ENCODE assay signal across 8 mouse cellular contexts in genomic region chr2:27676106-27676477, GRCm38 (mm10). TPM values are rescaled to one million over a fixed set of nuclear protein-coding genes. Genes with fewer than 3 reads are reported as not detected.
A peak's percentile ranks its signal among the peaks of the same experiment; 100 is the strongest.
DNase-seq lines count a peak whose midpoint lies in the region; ATAC-seq and TF ChIP-seq lines count a peak whose summit lies in the region.

Gene Rxra (plus strand): TSS chr2:27676440.

- no peak for TF ChIP-seq CTCF in liver, postnatal 0 days (IDR thresholded peaks at IDR 0.05; ENCODE audit: low read depth)

- ATAC-seq in kidney, embryonic 14.5 days (ENCODE audit: low FRiP score, low TSS enrichment): peak; percentile 24
- ATAC-seq in liver, postnatal 0 days: peak; percentile 11; the same call in 1 of the 2 replicates
- no peak for ATAC-seq in neural tube, embryonic 15.5 days (ENCODE audit: low FRiP score)

- H3K9ac ChIP-seq in kidney, embryonic 14.5 days (ENCODE audit: low read depth, low read length): peak within 1 kb of the TSS; percentile 93
- H3K9ac ChIP-seq in liver, postnatal 0 days (replicated peaks): peak within 1 kb of the TSS; percentile 89
- peak within 1 kb of the TSS; percentile 79 for H3K9ac ChIP-seq in neural tube, embryonic 15.5 days (replicated peaks)

- WGBS in kidney, embryonic 14.5 days: 2% methylated on average over 16 of the region's 16 CpGs
- 16% methylated on average over 16 of the region's 16 CpGs for WGBS in liver, postnatal 0 days (ENCODE audit: insufficient replicate concordance)
- 5% methylated on average over 16 of the region's 16 CpGs for WGBS in neural tube, embryonic 15.5 days

- peak within 1 kb of the TSS; percentile 92 for H3K27ac ChIP-seq in kidney, embryonic 14.5 days (ENCODE audit: low read depth, low read length)
- H3K27ac ChIP-seq in liver, postnatal 0 days (ENCODE audit: low read depth): peak within 1 kb of the TSS; percentile 99
- H3K27ac ChIP-seq in neural tube, embryonic 15.5 days (replicated peaks): peak within 1 kb of the TSS; percentile 85

- no peaks in the 10 kb centered on the region for H3K36me3 ChIP-seq in kidney, embryonic 14.5 days (ENCODE audit: control insufficient read depth, insufficient read depth, low read length)
- no peaks in the 10 kb centered on the region for H3K36me3 ChIP-seq in liver, postnatal 0 days (replicated peaks; ENCODE audit: insufficient read depth, low read length)
- no peaks in the 10 kb centered on the region for H3K36me3 ChIP-seq in neural tube, embryonic 15.5 days

- no peak for DNase-seq in left cerebral cortex, adult 8-10 months (ENCODE audit: low spot score in 2 of 2)
- no peak for DNase-seq in left cerebral cortex, postnatal 4 days
- peak; percentile 71 for DNase-seq in embryo, embryonic 11 days
- peak; percentile 69 for DNase-seq in heart, adult 8-10 months (ENCODE audit: low spot score)
- peak; percentile 65 for DNase-seq in liver, postnatal 0 days
- DNase-seq in spleen, adult 12 weeks (ENCODE audit: low spot score): no peak

- H3K4me2 ChIP-seq in kidney, embryonic 14.5 days (replicated peaks; ENCODE audit: low read depth, low read length): peak within 1 kb of the TSS; percentile 60
- H3K4me2 ChIP-seq in liver, postnatal 0 days (ENCODE audit: low read depth, low read length): peak within 1 kb of the TSS; percentile 80
- peak within 1 kb of the TSS; percentile 96 for H3K4me2 ChIP-seq in neural tube, embryonic 15.5 days

- H3K4me1 ChIP-seq in kidney, embryonic 14.5 days (ENCODE audit: control insufficient read depth, insufficient read depth, low read length): peaks cover 40% of the 10 kb centered on the region
- H3K4me1 ChIP-seq in liver, postnatal 0 days (ENCODE audit: insufficient read depth): peaks cover 39% of the 10 kb centered on the region
- peaks cover 63% of the 10 kb centered on the region for H3K4me1 ChIP-seq in neural tube, embryonic 15.5 days

- peaks cover 5% of the 10 kb centered on the region; the same call in 1 of the 2 replicates for H3K27me3 ChIP-seq in kidney, embryonic 14.5 days (ENCODE audit: control insufficient read depth, insufficient read depth, low read length)
- no peaks in the 10 kb centered on the region for H3K27me3 ChIP-seq in liver, postnatal 0 days (ENCODE audit: insufficient read depth, low read length)
- no peaks in the 10 kb centered on the region for H3K27me3 ChIP-seq in neural tube, embryonic 15.5 days (replicated peaks)

- TF ChIP-seq EP300 in liver, postnatal 0 days (IDR thresholded peaks at IDR 0.05; ENCODE audit: low read depth): 0 out of 2 replicates have a peak, but pooled peaks have one; percentile 23

- H3K4me3 ChIP-seq in kidney, embryonic 14.5 days (ENCODE audit: low read length): peak within 1 kb of the TSS; percentile 74
- peak within 1 kb of the TSS; percentile 91 for H3K4me3 ChIP-seq in liver, postnatal 0 days (ENCODE audit: low read depth, low read length)
- H3K4me3 ChIP-seq in neural tube, embryonic 15.5 days (replicated peaks): peak within 1 kb of the TSS; percentile 73

- intact Hi-C loops in left cerebral cortex, postnatal 4 days (cut with DNase I): loop anchor here (5.0 kb wide), 1 partner anchor 104 kb away; no protein-coding TSS in a partner anchor

- no peaks in the 10 kb centered on the region for H3K9me3 ChIP-seq in kidney, embryonic 14.5 days (ENCODE audit: control insufficient read depth, low read length)
- no peaks in the 10 kb centered on the region for H3K9me3 ChIP-seq in liver, postnatal 0 days (ENCODE audit: low read length)
- no peaks in the 10 kb centered on the region for H3K9me3 ChIP-seq in neural tube, embryonic 15.5 days (replicated peaks)

RNA-seq across cellular contexts. Expression of gene Rxra, which starts in this region (rescaled TPM):
- total RNA-seq in left cerebral cortex, adult 8-10 months (2022): 10 to 100 TPM; 23.5 to 28.6 (median 26.1) TPM
- 10 to 100 TPM in 1 of 2 experiments, 1 to 10 TPM in 1; 8.8 to 12.8 TPM for total RNA-seq in left cerebral cortex, postnatal 4 days (2021)
- total RNA-seq in heart, adult 8-10 months (2022): 10 to 100 TPM; 50.5 to 61.2 (median 56.9) TPM
- 5.9 and 6.2 TPM in 2 replicates for polyA plus RNA-seq in kidney, embryonic 14.5 days (2014; fragmentation: Nextera tagmentation; extraction: Ambion mirVana)
- polyA plus RNA-seq in liver, postnatal 0 days (2015; fragmentation: Nextera tagmentation; extraction: Ambion mirVana): 13.3 and 13.9 TPM in 2 replicates
- polyA plus RNA-seq in neural tube, embryonic 15.5 days (2015; fragmentation: Nextera tagmentation; extraction: Ambion mirVana): 3.6 and 5.1 TPM in 2 replicates

Comparison
In these comparisons a context has a peak if more than half of its experiments do, and no peak if none do; other contexts are left out.
1. DNase-seq: peak in embryo, embryonic 11 days (single experiment), heart, adult 8-10 months (single experiment) and liver, postnatal 0 days (single experiment); none in left cerebral cortex, adult 8-10 months (0 of 2), left cerebral cortex, postnatal 4 days (single experiment) and spleen, adult 12 weeks (single experiment).
2. Peak in every context shown above with its lines, with median percentiles within 50 percentile points of each other: H3K27ac ChIP-seq, H3K4me2 ChIP-seq, H3K4me3 ChIP-seq and H3K9ac ChIP-seq.